Comparison of ENCODE assay signal across 28 mouse cellular contexts in the genomic region with DNA sequence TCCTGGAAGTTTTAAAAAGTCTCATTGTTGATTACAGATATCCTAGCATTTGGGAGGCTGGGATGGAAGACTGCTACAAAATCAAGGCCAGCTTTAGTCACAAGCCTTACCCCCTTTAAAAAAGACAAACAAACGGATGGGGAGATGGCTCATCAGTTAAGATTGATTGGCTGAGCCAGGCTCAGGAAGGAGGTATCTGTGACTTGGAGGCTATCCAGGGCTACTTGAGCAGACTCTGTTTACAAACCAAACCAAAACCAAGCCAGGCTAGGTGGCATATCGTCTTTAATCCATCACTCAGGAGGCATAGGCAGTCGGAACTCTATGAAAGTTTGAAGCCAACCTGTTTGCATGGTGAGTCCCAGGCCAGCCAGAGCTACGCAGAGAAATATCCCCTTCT. TPM values are rescaled to one million over a fixed set of nuclear protein-coding genes. Genes with fewer than 3 reads are reported as not detected.
DNase-seq lines count a peak whose midpoint lies in the region; ATAC-seq and TF ChIP-seq lines count a peak whose summit lies in the region.
"Had no signal": no experiment of that assay in that cellular context is flagged by ENCODE, and none has a peak within 500 bp of the region (broad histone marks: within the 10 kb centered on the region; RNA-seq: fewer than 3 reads in every experiment).

No protein-coding gene starts in this region.

- peak overlapping the region; percentile 67; the same call in 1 of the 2 replicates for H3K27ac ChIP-seq in lung, embryonic 14.5 days (ENCODE audit: low read depth)
- H3K27ac ChIP-seq in lung, postnatal 0 days (ENCODE audit: low read length) = no peak overlapping the region
- H3K27ac ChIP-seq in small intestine, adult 2 months (ENCODE audit: insufficient read depth, low read depth, low read length) = peak overlapping the region; percentile 26; the same call in 1 of the 2 replicates
- H3K27ac ChIP-seq: embryonic facial prominence, embryonic 12.5 days; embryonic facial prominence, embryonic 15.5 days; gastrocnemius, adult 2 months; heart, embryonic 15.5 days; hindbrain, embryonic 10.5 days; hindbrain, embryonic 13.5 days had no signal

- no peak for TF ChIP-seq EP300 in lung, postnatal 0 days (IDR thresholded peaks at IDR 0.05)

- ATAC-seq in lung, embryonic 14.5 days (ENCODE audit: insufficient read depth) = no peak
- ATAC-seq in lung, postnatal 0 days = no peak
- ATAC-seq: activated CD4-positive, CD25-positive, alpha-beta regulatory T cell, adult 4 months; forebrain, embryonic 14.5 days; forebrain, postnatal 0 days had no signal

- H3K9me3 ChIP-seq in lung, embryonic 14.5 days (ENCODE audit: low read depth, low read length) = no peaks in the 10 kb centered on the region
- H3K9me3 ChIP-seq in lung, postnatal 0 days (ENCODE audit: low read length) = no peaks in the 10 kb centered on the region
- H3K9me3 ChIP-seq: embryonic facial prominence, embryonic 15.5 days; heart, embryonic 12.5 days; heart, embryonic 15.5 days; hindbrain, embryonic 10.5 days; hindbrain, embryonic 13.5 days had no signal

- no peak for TF ChIP-seq CTCF in lung, embryonic 14.5 days (IDR thresholded peaks at IDR 0.05; ENCODE audit: low read depth)
- no peak for TF ChIP-seq CTCF in lung, postnatal 0 days (IDR thresholded peaks at IDR 0.05)
- TF ChIP-seq CTCF in small intestine, adult 2 months (IDR thresholded peaks at IDR 0.05; ENCODE audit: extremely low read depth, insufficient read length, insufficient replicate concordance, low read depth, low read length) = no peak

- no peaks in the 10 kb centered on the region for H3K4me1 ChIP-seq in lung, embryonic 14.5 days (ENCODE audit: insufficient read depth)
- H3K4me1 ChIP-seq in lung, postnatal 0 days (ENCODE audit: insufficient read depth, low read depth, low read length) = no peaks in the 10 kb centered on the region
- H3K4me1 ChIP-seq in small intestine, adult 2 months (ENCODE audit: control insufficient read depth, insufficient read depth, insufficient read length, low read length) = peaks cover 1% of the 10 kb centered on the region; the same call in 1 of the 2 replicates
- H3K4me1 ChIP-seq: embryonic facial prominence, embryonic 12.5 days; embryonic facial prominence, embryonic 15.5 days; heart, embryonic 12.5 days; hindbrain, embryonic 10.5 days; hindbrain, embryonic 13.5 days had no signal

- intact Hi-C loops in gastrocnemius, postnatal 36 days (cut with DNase I) = no loop called here

- peaks cover 20% of the 10 kb centered on the region for H3K36me3 ChIP-seq in lung, embryonic 14.5 days (ENCODE audit: insufficient read depth)
- peaks cover 18% of the 10 kb centered on the region; the same call in 1 of the 2 replicates for H3K36me3 ChIP-seq in lung, postnatal 0 days (ENCODE audit: insufficient read depth, low read length)
- peaks cover 29% of the 10 kb centered on the region for H3K36me3 ChIP-seq in small intestine, adult 2 months (ENCODE audit: control insufficient read depth, insufficient read depth, low read length)

- no peaks in the 10 kb centered on the region for H3K27me3 ChIP-seq in lung, embryonic 14.5 days (ENCODE audit: insufficient read depth, low read length)
- no peaks in the 10 kb centered on the region for H3K27me3 ChIP-seq in lung, postnatal 0 days (replicated peaks; ENCODE audit: insufficient read depth, low read length)
- H3K27me3 ChIP-seq in small intestine, adult 2 months (ENCODE audit: control insufficient read depth, insufficient read depth, low read length) = no peaks in the 10 kb centered on the region
- H3K27me3 ChIP-seq: embryonic facial prominence, embryonic 12.5 days; embryonic facial prominence, embryonic 15.5 days; heart, embryonic 12.5 days; heart, embryonic 15.5 days; hindbrain, embryonic 13.5 days had no signal

- H3K4me3 ChIP-seq in lung, embryonic 14.5 days (ENCODE audit: low read depth, low read length) = no peak overlapping the region
- H3K4me3 ChIP-seq in lung, postnatal 0 days (ENCODE audit: low read depth, low read length) = no peak overlapping the region
- no peak overlapping the region for H3K4me3 ChIP-seq in small intestine, adult 2 months (ENCODE audit: low read depth, low read length)
- H3K4me3 ChIP-seq: embryonic facial prominence, embryonic 12.5 days; embryonic facial prominence, embryonic 15.5 days; gastrocnemius, adult 2 months; heart, embryonic 12.5 days; heart, embryonic 15.5 days; hindbrain, embryonic 10.5 days; hindbrain, embryonic 13.5 days had no signal

- H3K9ac ChIP-seq in lung, embryonic 14.5 days = no peak overlapping the region
- H3K9ac ChIP-seq in lung, postnatal 0 days (replicated peaks; ENCODE audit: low read depth) = no peak overlapping the region
- H3K9ac ChIP-seq: embryonic facial prominence, embryonic 12.5 days; embryonic facial prominence, embryonic 15.5 days; forebrain, postnatal 0 days; heart, embryonic 12.5 days; heart, embryonic 15.5 days; hindbrain, embryonic 13.5 days had no signal

- no peak overlapping the region for H3K4me2 ChIP-seq in lung, embryonic 14.5 days
- no peak overlapping the region for H3K4me2 ChIP-seq in lung, postnatal 0 days (replicated peaks; ENCODE audit: low read depth, low read length)
- H3K4me2 ChIP-seq: embryonic facial prominence, embryonic 12.5 days; embryonic facial prominence, embryonic 15.5 days; heart, embryonic 12.5 days; heart, embryonic 15.5 days; hindbrain, embryonic 13.5 days had no signal

- no peak for TF ChIP-seq POLR2A in small intestine, adult 2 months (IDR thresholded peaks at IDR 0.05; ENCODE audit: low read depth, low read length)

- peak; percentile 43 for DNase-seq in adrenal gland, adult 2 months
- DNase-seq in adrenal gland, adult 8-10 months = no peak
- DNase-seq in lung, embryonic 14.5 days = no peak
- no peak for DNase-seq in lung, postnatal 25 days (ENCODE audit: low spot score)
- DNase-seq in lung, postnatal 0 days (ENCODE audit: low spot score) = peak; percentile 6
- DNase-seq in lung, adult 18-20 months = no peak
- no peak for DNase-seq in gastrocnemius, postnatal 36 days
- DNase-seq: adrenal gland, postnatal 14 days; cerebellum, adult 11 months; cerebellum, adult 2 months; cerebellum, adult 9-11 months; cerebellum, postnatal 25 days; forebrain, postnatal 0 days; gastrocnemius, adult 2 months; gastrocnemius, postnatal 14 days; heart, adult 18-20 months; heart, postnatal 10 days; heart, postnatal 36 days had no signal

- WGBS in lung, embryonic 14.5 days = 52% methylated on average over 4 of the region's 4 CpGs
- WGBS in lung, postnatal 0 days = 49% methylated on average over 4 of the region's 4 CpGs
- WGBS in small intestine, adult 2 months = 72% methylated on average over 4 of the region's 4 CpGs

RNA-seq across cellular contexts. Expression of gene Ttll13, which starts 4.5 kb away (rescaled TPM):
- total RNA-seq in adrenal gland, adult 2 months (2021) = 1 to 10 TPM in 1 of 2 experiments, under 1 TPM in 1; 0.89 to 1.2 TPM
- 0.66 TPM in 2 replicates for polyA plus RNA-seq in adrenal gland, adult 2 months (2012; rRNA removed)
- 1 to 10 TPM; 1.7 to 2.2 (median 1.9) TPM for total RNA-seq in adrenal gland, adult 8-10 months (2022)
- 0.50 and 0.71 TPM in 2 replicates for polyA plus RNA-seq in lung, embryonic 14.5 days (2014; fragmentation: Nextera tagmentation; extraction: Ambion mirVana)
- 1.9 and 2.1 TPM in 2 replicates for polyA plus RNA-seq in lung, postnatal 0 days (2015; fragmentation: Nextera tagmentation; extraction: Ambion mirVana)
- 0.05 and 0.08 TPM in 2 replicates for polyA plus RNA-seq in small intestine, adult 2 months (2012; rRNA removed)
- under 1 TPM; 0.17 to 0.33 TPM for total RNA-seq in gastrocnemius, postnatal 36 days (2021)
- total RNA-seq: common myeloid progenitor, adult 5-6 weeks had no signal

RNA-seq across cellular contexts. Expression of gene Gdpgp1, which starts 9.0 kb away (rescaled TPM):
- 1 to 10 TPM; 3.6 to 4.6 TPM for total RNA-seq in adrenal gland, adult 2 months (2021)
- polyA plus RNA-seq in adrenal gland, adult 2 months (2012; rRNA removed) = 2.6 and 2.9 TPM in 2 replicates
- 1 to 10 TPM; 4.2 to 6.1 (median 5.3) TPM for total RNA-seq in adrenal gland, adult 8-10 months (2022)
- polyA plus RNA-seq in lung, embryonic 14.5 days (2014; fragmentation: Nextera tagmentation; extraction: Ambion mirVana) = 3.9 and 4.0 TPM in 2 replicates
- 2.6 and 2.8 TPM in 2 replicates for polyA plus RNA-seq in lung, postnatal 0 days (2015; fragmentation: Nextera tagmentation; extraction: Ambion mirVana)
- 2.3 and 3.2 TPM in 2 replicates for polyA plus RNA-seq in small intestine, adult 2 months (2012; rRNA removed)
- under 1 TPM; 0.69 to 0.79 TPM for total RNA-seq in gastrocnemius, postnatal 36 days (2021)

RNA-seq across cellular contexts. Expression of gene Cib1, which starts 9.0 kb away (rescaled TPM):
- total RNA-seq in adrenal gland, adult 2 months (2021) = 10 to 100 TPM; 66.7 to 75.3 TPM
- polyA plus RNA-seq in adrenal gland, adult 2 months (2012; rRNA removed) = 110 and 126 TPM in 2 replicates
- total RNA-seq in adrenal gland, adult 8-10 months (2022) = 100 to 1,000 TPM in 1 of 4 experiments, 10 to 100 TPM in 3; 64.7 to 105 (median 85.9) TPM
- polyA plus RNA-seq in lung, embryonic 14.5 days (2014; fragmentation: Nextera tagmentation; extraction: Ambion mirVana) = 66.4 and 67.4 TPM in 2 replicates
- 108 and 123 TPM in 2 replicates for polyA plus RNA-seq in lung, postnatal 0 days (2015; fragmentation: Nextera tagmentation; extraction: Ambion mirVana)
- polyA plus RNA-seq in small intestine, adult 2 months (2012; rRNA removed) = 318 and 530 TPM in 2 replicates
- 1 to 10 TPM; 4.9 to 8.2 TPM for total RNA-seq in gastrocnemius, postnatal 36 days (2021)

RNA-seq across cellular contexts. Expression of gene Ngrn, which starts 19.4 kb away (rescaled TPM):
- 10 to 100 TPM; 35.7 to 50.1 TPM for total RNA-seq in adrenal gland, adult 2 months (2021)
- 38.7 and 45.6 TPM in 2 replicates for polyA plus RNA-seq in adrenal gland, adult 2 months (2012; rRNA removed)
- 10 to 100 TPM; 54.9 to 59.1 (median 57.7) TPM for total RNA-seq in adrenal gland, adult 8-10 months (2022)
- 40.1 and 41.0 TPM in 2 replicates for polyA plus RNA-seq in lung, embryonic 14.5 days (2014; fragmentation: Nextera tagmentation; extraction: Ambion mirVana)
- 40.8 and 46.0 TPM in 2 replicates for polyA plus RNA-seq in lung, postnatal 0 days (2015; fragmentation: Nextera tagmentation; extraction: Ambion mirVana)
- 8.9 and 12.3 TPM in 2 replicates for polyA plus RNA-seq in small intestine, adult 2 months (2012; rRNA removed)
- 10 to 100 TPM; 16.8 to 20.4 TPM for total RNA-seq in gastrocnemius, postnatal 36 days (2021)

RNA-seq across cellular contexts. Expression of gene Vps33b, which starts 27.8 kb away (rescaled TPM):
- 10 to 100 TPM; 20.4 to 20.6 TPM for total RNA-seq in adrenal gland, adult 2 months (2021)
- polyA plus RNA-seq in adrenal gland, adult 2 months (2012; rRNA removed) = 8.4 and 9.3 TPM in 2 replicates
- 10 to 100 TPM; 21.3 to 31.9 (median 28.8) TPM for total RNA-seq in adrenal gland, adult 8-10 months (2022)
- polyA plus RNA-seq in lung, embryonic 14.5 days (2014; fragmentation: Nextera tagmentation; extraction: Ambion mirVana) = 11.6 and 12.1 TPM in 2 replicates
- polyA plus RNA-seq in lung, postnatal 0 days (2015; fragmentation: Nextera tagmentation; extraction: Ambion mirVana) = 2.8 and 3.4 TPM in 2 replicates
- 8.8 and 17.8 TPM in 2 replicates for polyA plus RNA-seq in small intestine, adult 2 months (2012; rRNA removed)
- total RNA-seq in gastrocnemius, postnatal 36 days (2021) = 1 to 10 TPM; 2.9 to 3.4 TPM

Comparison
In these comparisons a context has a peak if more than half of its experiments do, and no peak if none do; other contexts are left out.
1. DNase-seq: peak in adrenal gland, adult 2 months (single experiment) and lung, postnatal 0 days (single experiment); none in adrenal gland, adult 8-10 months (single experiment), lung, embryonic 14.5 days (single experiment), lung, postnatal 25 days (single experiment), lung, adult 18-20 months (0 of 2) and gastrocnemius, postnatal 36 days (0 of 2).